Mouse (Mus musculus) spleen, embryonic (tissue): ENCODE data around the gene Capns1.

ENCODE experiments used
- CTCF ChIA-PET: fragments of 350-600 bp; sonication (Branson Sonifier 250); formaldehyde crosslinking; loops from one replicate; lab custom pipeline; 2022; lab: Charles Lee

Capns1 gene

DNA sequence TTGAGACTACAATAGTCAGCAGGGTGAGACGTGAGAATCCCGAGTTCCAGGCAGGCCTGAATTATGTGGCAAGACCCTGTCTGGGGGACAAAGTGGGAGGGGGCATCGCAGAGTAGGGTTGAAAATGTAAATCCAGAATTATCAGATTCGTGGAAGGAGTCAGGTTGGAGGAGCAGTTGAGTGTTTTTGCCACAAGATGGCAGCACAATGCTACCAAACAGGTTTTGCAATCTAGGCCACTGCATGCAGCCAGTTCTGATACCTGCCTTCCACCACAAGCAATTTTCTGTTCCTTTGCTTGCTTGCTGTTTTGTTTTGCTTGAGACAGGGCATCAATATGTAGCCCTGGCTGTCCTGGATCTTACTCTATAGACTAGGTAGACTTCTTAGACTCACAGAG, 17.3 kb downstream of the Capns1 start:
- CTCF ChIA-PET = no interaction called here

DNA sequence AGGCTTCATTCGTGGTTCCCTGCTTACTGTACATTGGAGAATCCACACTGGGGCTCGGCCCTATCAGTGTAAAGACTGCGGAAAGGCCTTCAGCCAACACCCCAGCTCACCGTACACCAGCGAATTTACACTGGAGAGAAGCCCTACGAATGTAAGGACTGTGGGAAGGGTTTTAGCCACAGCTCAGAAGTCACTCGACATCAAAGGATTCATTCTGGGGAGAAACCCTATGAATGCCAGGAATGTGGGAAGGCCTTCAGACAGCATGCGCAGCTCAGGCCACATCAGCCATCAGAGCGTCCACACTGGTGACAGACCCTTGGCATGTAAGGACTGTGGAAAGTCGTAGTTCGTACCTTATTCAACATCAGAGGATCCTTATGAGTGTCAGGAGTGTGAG, 20.4 kb downstream of the Capns1 start:
- CTCF ChIA-PET = no interaction called here

DNA sequence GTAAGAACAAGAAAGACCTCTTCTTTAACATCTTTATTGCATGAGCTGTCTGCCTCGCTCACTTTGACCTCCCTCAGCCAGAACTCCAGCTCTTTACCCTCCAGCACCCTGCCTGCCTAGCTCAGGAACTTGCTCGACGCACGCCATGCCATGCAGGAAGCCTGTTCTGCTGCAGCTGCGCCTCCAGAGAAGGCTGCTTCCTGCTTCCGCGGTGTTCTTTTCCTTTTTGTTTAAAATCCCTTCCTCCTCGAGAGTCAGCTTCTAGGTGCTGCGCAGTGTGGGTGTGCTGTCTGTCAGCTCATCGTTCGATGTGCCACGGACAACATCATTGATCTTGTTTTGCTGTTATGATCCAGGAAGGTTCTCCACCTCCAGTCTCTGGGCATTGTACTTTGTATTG, 22.1 kb downstream of the Capns1 start:
- CTCF ChIA-PET = interaction anchor here (0.6 kb wide), 2 partner anchors 17 to 157 kb away, joined by 3 to 9 read pairs; no protein-coding TSS in a partner anchor

DNA sequence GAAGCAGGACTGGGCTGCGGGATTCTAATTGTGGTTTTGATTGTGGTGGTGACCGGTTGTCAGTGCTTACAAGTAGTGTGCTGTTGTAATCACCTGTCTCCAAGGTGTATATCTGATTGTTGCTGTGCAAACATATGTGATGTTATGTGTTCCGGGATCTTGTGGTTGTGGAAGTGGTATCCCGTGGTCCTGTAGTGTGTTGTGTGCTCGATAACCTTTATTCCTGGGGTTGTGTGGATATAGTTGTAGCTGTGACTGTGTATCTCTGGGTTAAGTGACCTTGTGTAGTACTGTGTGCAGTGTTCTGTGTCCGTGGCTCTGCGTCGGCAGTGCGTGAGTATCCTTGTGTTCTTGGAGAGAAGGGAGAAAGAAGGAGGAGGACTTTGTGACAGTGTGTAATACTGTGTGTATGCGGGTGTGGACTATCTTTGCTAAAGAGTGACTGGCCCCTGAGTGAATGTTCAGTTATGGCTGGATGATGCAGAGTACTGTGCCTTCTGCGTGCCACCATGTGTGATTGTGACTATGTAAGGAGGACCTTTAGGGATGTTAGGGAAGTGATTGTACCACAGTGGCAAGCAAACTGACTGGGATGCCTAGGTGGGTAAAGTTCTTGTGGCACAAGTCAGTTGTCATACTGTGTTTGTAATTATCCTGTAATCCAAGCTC, 28.2 kb downstream of the Capns1 start:
- CTCF ChIA-PET = no interaction called here

DNA sequence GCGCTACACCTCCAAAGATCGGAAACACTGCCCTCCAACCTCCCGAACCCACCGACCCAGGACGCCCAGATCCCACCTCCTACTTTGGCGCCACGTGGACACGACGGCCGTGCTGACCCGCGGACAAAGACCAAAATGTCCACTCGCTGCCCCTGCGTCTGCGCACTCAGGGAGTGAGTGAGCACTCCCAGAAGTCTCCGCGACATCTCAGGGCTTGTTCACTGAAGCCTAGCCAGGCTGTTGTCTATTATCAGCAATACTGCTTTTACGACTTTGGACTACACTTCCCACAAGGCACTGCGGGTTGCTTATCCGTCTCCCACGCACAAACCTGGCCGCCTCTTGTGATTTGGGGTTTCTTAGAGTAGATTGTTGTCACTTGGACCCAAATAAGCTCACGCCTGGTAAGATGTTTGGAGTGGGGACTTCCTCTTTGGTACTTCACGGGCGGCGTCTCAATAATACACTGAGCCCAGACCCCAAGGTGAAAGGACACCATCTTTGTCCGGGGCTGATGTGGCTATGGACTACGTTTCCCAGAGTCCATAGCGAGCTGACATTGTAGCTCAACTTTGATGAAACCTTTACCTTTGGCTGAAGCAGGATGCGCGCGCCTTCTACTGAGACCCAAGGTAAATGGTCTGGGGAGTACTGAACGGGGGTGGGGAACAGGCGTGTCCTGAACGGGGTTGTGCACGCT, 28.9 kb downstream of the Capns1 start, which contains the start of gene Zfp146:
Zfp146 (minus strand) TSS at position 168 of the 700 bp plus-strand sequence.
- CTCF ChIA-PET = no interaction called here

DNA sequence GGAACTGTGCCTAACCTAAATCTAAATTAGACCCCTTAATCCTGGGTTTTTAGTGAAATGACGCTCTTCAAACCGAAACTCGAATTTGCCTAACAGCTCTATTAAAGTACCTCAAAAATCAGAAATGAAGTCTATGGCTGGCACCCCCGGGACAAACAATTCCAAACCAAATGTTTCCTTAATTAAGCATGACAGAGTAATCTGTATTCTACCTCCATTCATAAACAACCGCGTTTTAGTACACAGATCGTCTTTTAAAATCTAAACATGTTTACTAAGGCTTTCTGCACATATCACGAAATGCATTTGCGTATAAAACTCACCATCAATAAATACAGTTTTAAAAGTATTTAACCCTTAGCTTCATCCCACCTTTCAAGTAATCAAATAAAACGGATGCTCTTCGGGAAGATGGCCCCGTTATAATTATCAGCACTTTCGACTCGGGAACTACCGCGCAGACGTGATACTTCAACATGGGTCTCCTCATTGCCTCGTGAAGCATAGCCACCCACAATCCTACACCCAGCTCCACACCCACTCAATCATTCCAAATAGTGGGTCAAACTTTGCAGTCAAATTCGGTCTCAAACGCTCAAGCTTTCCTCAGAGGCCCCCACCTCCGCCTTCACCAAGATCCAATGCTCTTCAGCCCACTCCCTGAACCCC, 29.6 kb downstream of the Capns1 start:
- CTCF ChIA-PET = no interaction called here

DNA sequence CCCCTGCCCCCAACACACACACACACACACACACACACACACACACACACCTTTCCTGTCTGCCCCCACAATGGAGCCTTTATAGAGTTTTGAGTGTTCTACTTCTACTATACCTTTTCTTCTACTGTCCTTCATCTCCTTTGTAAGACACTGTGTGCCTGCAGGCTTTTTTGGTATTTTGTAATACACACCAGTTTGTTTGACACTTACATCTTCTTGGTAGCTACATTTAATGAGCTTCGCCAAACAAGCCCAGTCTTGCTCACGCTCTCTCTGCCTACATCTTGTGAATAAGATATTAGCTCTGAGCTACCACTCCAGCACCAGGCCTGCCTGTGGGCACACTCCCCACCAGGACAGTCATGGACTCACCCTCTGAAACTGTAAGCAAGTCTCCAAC, 33.9 kb downstream of the Capns1 start:
- CTCF ChIA-PET = interaction anchor here (0.7 kb wide), 1 partner anchor 111 kb away, joined by 9 read pairs; no protein-coding TSS in a partner anchor

DNA sequence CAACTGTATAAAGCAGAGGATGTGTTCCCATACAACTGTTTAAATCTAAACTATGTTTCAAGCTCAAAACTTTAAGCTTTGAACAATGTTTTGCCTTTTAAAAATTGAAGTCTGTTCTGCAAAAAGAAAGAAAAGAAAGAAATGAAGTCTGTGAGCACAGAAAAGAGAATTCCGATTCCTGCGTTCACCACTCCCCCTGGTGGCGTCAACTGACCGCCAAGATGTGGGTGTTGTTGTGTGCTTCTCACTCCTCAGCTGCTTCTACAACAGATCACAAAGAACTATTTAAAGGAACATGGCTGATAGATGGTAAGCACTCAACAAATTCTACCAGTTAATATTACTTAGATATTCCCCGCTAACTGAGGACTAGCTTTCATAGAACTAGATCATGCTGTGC, 35.5 kb downstream of the Capns1 start:
- CTCF ChIA-PET = no interaction called here

DNA sequence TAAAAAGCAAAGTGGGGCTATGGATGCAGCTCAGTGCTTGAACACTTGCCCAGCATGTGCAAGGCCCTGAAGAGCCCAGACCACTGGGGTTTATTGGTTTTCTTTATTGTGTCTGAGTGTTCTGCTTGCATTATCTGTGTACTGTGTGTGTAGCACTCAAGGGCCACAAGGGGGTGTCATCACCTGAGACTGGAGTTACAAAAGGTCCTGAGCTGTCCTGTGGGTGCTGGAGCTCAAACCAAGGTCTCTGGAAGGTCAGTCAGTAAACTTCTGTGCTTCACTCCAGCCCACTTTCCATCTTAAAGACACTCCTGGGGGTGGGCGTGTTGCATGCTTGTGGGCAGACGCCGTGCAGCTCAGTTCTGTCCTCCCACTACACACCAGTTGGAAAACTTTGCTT, 43.1 kb downstream of the Capns1 start:
- CTCF ChIA-PET = no interaction called here

DNA sequence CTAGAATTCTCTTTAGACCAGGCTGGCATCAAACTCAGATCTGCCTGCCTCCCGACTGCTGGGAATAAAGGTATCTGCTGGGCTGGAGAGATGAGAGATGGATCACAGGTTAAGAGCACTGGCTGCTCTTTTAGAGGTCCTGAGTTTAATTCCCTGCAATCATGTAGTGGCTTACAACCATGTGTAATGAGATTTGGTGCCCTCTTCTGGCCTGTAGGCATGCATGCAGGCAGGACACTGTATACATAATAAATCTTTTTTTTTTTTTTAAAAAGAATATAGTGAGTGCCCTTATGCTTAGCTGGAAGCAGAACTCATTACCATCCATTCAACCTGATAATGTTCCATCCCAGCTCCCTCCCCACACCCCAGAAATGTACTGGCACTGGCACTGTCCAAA, 44.6 kb downstream of the Capns1 start:
- CTCF ChIA-PET = no interaction called here

DNA sequence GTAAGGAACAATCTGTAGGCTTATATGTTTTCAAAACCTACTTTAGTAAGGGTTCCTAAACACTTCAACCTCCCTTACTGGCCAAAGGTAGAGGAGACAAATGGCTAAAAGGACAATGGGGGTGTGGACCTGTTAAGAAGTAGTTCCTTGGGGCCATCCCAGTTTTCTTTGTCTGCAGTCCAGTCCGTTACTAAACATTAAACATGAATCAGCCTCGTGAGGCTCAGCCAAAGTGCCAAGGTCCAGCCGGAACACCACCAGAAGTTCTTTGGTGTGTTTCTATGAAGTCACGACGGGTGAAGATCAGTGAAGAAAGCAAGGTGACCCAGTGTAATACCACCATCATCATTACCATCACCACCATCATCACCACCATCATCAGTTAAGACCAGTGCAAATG, 51.6 kb downstream of the Capns1 start:
- CTCF ChIA-PET = no interaction called here

DNA sequence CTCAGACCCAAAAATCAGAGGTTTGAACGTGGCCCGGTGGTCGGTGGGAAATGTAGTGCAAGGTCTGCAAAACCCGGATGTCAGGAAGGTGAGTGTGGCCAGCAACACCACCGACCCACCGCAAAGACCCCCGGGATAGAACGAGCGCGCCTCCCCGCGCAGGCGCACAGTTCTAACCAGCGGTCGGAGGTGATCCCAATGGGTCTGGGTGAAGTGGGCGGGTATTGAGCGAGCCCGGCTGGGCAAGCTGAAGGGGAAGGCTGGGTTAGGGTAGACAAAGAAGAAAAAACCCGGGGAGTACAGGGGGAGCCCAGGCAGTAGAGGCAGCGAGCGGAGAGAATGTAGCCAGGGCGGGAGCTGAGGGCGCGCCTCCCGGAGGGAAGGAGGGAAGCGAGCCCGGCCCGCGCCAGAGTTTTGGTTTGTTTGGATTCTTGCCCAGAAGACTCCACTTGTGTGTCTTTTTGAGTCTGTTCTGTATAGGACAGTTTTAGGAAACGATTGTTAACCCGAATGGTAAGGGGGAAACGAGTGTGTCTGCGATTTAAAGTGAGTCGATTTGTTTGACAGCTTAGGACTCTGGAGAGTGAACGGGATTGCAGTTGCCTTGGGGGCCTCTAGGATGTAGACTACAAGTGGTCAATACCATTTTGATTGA, 54.9 kb downstream of the Capns1 start:
- CTCF ChIA-PET = no interaction called here

DNA sequence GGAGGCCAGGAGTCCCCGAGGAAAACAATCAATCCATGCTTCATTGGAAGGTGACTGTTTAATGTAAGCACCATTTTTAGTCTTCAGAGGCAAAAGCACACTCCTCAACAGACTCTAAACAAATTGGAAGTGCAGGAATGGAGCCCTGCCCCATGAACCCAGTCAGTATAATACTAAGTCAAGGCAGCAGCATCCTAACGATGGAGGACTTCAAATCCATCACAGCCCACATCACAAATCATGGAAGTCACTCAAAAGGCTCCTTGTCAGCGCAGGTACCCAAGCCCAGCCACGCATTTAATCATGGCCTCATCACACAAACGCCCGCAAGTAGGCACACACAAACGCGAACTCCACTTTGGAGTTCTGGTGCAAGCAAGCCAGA, 55.4 kb downstream of the Capns1 start:
- CTCF ChIA-PET = no interaction called here
